Mouse (Mus musculus): ENCODE results near the gene Pbx3.

The Pbx3 gene

DNA sequence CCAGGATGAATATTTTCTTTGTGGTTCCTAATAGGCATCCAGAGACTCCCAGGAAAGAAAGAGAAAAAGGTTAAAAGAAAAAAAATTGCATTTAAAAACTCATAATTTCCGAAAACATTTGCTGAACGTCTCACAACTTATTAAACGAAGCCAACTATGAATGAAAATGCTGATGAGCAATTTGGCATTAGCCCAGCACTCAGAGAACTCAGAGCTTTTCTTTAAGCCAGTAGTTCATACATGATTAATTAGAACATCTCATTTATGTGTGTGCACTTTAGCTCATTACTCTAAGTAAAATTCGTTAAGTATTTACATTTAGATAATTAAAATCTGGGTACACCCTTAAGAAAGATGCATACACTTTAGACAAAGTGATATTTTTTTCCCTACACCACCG is 155.3 kb downstream of the Pbx3 start:
- no peak for DNase-seq

GRCm38 (mm10) chr2:34215496-34215895 is 157.4 kb downstream of the Pbx3 start:
- DNase-seq, result no peak

GRCm38 (mm10) chr2:34212418-34212817 is 160.5 kb downstream of the Pbx3 start:
- no peak for DNase-seq

DNA sequence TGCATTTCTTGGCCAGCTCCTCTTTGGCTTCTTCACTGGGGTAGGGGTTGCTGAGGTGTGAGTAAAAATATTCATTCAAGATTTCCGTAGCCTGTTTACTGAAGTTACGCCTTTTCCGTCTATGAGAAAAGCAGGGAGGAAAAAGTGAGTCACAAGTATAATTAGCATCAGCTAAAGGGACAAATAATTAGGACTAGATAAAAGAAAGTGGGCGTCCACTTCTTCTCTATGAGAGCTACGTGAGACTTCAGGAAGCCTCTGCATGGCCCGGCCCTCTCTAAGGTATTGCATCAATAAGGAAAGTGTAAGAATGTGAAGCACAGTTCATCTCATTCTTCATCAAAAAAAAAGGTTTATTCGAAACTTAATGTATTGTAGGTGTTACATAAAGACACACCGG is 168.1 kb downstream of the Pbx3 start:
- no peak for DNase-seq

DNA sequence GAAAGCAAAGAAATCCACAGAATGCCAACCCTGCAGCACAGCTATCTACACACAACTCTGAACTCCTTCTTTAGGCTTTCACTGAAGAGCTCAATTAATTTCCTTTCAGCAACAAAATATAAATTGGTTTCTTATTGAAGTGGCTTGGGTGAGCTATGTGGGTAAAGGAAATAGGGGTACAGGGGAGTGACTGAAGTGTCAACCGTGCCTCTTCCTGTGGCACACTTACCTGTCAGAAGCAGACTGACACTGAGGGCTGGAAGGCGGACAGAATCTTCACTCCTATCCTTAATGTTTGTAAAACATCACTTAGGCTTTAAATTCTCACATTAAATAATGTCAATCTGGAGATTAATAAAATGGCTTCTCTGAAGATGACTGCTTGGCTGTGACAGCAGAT is 168.6 kb downstream of the Pbx3 start:
- no peak for DNase-seq

DNA sequence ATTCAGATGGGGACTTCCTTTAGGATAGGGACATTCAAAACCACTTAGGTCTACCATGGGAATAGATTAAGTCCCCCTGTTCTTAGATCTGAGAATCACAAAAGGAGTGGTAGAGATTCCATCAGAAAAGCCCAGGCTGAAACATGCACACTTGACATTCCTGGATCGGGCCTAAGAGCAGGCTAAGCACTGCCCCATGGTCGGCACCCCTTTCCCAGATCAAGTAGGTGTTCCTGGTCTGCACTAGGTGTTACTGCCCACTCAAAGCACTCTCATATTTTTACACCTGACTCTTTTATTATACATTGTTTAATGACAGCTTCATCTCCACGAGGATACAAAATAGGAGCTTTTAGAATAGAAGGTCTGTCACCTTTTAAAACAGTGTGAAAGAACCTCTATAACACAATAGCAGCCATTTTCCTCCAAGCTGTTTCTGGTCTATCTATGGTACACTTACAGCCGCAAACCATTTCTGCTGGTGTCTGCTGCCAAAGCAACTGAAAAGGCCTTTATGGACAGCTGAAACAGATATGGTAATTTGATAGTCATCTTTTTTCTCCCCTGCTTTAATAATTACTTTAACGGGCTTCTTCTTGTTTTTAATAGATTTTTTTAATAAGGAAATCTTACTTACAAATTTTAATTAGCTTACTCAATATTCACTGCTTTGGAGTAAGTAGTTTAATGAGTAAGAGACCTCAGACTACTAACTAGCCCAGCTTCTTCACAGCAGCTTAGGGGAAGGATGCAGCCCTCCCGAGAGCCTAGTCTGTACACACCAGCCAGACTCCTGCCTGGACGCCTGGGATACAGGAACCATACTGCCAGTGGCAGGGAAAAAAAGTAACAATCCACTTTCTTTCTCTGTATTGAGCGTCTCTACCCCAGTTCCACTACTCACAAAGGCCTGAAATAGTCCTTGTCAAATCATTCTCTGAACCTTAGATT is 178.8 kb downstream of the Pbx3 start:
- DNase-seq, result no peak

DNA sequence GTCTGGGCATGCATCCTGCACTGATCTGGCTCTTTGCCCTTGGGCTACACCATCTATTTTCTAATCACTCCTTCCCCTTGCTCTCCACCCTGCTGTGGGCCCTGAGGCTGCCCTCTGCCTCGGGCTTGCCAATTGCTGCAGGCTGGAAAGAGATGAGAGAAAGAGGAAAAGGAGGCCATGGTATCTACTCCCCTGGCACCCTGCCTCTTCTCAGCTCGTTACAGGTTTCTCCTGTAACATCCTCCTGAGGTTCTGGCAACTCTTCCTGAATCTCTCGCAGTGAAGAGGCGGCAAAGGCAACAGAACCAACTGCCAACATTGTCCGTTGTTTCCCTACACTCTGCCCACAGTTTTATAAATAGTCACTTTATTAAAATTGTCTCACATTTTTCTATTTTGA is 179.7 kb downstream of the Pbx3 start:
- no peak for DNase-seq

- no peak for DNase-seq
Observed at GRCm38 (mm10) chr2:34187366-34187765, 185.6 kb downstream of the Pbx3 start.

DNA sequence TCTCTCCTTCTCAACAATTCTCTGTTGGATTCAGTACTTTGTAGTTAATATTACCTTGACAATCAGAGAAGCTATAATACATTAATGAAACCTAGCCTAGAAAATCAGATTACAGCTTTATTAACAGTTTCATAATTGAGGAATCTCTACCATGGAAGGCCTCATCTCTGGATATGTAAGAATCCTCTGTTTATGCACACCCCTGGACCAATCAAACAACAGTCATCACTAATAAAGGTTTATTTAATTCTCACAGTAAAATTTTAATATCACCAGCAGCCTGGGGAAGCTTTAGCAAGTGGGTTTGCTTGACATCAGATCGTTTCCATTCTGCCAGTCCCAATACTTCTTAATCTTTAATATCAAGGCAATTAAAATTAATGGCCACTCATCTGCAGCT is 191.3 kb downstream of the Pbx3 start:
- DNase-seq, result no peak

DNA sequence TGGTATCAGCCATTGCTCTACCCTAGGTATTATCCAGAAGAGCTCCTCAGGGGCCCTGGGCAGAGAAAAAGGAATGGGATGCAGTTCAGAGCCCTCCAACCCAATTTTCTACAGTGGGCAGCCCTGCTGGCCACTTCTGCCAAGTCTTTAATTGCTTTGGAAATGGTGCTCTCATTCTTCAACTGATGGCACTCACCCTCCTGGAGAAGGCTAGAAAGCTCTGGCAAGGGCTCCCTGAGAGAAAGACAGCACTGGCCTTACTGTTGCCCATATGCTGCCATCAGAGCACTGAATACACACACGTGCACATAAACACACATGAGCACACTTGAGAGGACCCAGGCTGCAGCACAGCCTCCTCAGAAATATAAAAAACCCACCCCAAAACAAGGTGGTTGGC is 193.6 kb downstream of the Pbx3 start:
- DNase-seq, result no peak

DNA sequence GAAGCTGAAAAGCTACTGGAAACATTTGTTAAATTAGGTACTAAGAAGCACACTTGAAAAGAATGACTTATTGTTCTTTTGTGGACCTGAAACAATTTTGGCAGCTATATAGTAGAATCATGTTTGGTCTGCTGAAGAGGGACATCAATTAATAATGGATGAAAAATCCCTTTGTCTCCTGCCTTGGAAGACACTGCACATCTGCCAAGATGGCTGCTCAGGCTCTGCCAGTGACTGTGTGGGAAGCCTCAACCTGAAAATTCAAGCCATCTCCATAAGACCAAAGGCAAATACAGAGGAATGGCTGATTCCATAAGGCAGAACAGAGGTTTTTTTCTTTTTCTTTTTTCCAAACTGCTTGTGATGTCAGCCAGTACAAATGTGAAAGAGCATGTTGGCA is 194.3 kb downstream of the Pbx3 start:
- no peak for DNase-seq

DNA sequence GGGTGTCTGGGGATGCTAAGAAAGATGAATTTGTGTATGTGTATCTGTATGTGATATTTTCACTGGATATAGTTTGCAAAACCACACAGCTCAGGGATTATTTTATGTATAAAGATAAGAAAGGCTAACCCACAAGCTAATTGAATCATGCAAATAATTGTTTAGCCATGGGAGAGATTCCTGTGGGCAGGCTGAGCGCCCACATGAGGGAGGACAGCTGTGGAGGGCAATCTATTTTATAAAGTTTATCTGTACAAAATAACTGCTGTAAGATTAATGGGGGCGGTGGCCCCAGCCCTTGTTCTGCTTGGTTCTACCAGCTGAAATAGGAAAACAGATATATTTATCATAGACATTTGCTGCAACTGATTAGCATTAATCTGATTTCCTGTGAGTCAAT is 202.5 kb downstream of the Pbx3 start:
- no peak for DNase-seq

DNA sequence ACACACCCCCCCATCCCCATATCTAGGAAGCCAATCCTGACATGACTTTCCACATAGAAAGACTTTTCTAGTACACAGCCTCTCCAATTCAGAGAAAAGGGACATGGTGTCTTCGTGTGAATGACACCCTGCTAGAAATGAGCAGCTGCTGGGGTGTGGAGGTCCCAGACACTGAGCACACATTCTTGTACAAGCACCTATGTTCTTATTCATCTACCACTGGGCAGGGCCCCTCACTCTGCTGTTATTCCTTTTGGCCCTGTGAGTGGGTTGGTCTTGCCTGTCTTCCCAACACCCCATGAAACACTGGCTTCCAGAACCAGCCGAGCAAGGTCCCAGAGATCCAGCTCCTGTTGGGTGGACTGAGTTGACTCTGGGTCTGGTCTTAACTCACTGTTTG is 203.3 kb downstream of the Pbx3 start:
- DNase-seq, result no peak

- no peak for DNase-seq
Observed at GRCm38 (mm10) chr2:34168191-34168590, 204.8 kb downstream of the Pbx3 start.

GRCm38 (mm10) chr2:34162484-34162883 is 210.5 kb downstream of the Pbx3 start:
- DNase-seq, result no peak

DNA sequence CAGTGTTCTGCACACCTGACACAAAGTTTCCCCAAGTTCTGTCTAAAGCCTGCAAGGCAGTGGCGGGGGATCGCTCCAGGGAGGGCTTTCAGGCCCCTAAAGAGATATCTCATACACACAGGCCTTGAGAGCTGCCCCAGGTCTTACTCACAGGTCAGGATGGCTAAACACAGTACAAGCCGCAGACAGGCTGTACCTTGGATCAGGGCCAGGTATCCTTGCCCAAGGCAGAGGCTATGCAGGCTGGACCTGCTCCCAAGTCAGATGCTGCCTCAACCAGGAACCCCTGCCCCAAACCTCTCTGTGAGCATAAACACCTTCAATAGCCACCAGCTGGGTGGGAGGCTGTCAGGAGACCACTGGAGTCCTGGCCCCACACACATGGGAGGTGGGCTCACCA is 215.2 kb downstream of the Pbx3 start:
- no peak for DNase-seq

- no peak for DNase-seq
Observed at GRCm38 (mm10) chr2:34154833-34155232, 218.1 kb downstream of the Pbx3 start.

DNA sequence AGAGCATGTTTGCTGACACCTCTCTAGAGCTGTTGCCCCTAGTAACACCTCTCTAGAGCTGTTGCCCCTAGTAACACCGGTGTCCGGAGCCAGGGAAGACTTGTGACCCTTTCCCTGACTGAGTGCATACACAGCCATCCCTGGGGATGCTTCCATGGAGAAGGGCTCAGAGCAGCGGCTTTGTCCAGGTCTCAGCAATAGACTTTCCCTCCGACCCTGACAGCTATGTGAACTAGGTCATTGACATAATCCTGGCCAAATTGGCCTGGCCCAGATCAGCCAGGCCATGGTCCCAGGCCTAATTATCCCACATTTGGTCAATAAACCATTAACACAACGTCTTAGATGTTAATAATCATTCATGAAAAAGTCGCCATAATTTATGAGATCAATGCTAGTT is 219.6 kb downstream of the Pbx3 start:
- no peak for DNase-seq

DNA sequence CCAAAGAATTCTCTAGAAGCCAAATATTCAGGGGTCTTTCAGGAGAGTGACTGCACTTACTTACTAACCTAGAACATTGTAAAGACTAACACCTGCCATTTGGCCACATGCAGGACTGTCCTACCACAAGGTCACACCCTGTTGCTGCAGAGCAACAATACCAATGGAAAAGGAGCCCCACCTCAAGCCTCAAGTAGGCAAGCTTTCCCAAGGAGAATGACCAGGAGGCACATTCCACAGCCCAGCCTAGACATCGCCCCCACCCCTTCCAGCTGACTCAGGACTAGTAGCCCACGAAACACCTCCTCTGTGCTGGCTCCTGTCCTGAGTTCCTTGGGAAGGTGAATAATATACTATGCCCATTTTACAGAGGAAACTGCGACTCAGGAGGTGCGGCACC is 222.4 kb downstream of the Pbx3 start:
- no peak for DNase-seq

DNA sequence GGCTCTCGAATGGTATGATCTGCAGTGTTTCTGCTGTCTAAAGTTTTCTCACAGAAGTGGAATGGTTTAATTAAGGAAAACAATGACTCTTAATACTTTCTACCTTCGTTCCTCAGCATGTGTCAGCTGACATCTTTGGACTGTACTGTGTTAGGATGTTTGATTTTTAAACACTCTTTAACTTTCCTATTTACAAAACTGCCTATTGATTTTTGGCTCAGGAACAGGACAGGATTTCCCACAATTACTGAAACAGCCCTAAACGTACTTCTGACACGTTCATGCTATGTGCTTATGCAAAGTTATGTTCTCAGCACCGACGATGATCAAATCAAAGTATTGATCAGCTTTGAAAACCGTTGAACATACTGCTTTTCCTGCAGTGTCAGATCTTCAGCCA is 224.7 kb downstream of the Pbx3 start:
- no peak for DNase-seq

DNA sequence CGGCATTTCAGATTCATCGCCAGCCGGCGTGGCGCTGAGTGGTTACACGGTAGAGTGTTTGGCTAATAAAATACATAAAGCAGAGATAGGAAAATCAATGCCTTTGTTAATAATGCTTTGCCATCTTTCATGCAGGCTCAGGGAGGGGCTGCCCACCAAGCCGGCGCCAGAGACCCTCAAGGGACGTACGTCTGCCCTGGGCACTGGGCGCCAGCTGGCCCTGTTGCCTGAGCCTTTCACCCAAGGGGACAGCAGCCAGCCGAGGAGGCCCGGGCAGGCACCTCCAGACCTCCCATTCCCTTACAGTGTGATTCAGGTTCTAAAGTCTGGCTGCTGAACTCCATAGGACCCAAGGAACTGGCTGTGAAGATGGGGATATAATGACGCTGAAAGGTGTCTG is 225.5 kb downstream of the Pbx3 start:
- DNase-seq, result no peak

GRCm38 (mm10) chr2:34147036-34147435 is 225.9 kb downstream of the Pbx3 start:
- no peak for DNase-seq

DNA sequence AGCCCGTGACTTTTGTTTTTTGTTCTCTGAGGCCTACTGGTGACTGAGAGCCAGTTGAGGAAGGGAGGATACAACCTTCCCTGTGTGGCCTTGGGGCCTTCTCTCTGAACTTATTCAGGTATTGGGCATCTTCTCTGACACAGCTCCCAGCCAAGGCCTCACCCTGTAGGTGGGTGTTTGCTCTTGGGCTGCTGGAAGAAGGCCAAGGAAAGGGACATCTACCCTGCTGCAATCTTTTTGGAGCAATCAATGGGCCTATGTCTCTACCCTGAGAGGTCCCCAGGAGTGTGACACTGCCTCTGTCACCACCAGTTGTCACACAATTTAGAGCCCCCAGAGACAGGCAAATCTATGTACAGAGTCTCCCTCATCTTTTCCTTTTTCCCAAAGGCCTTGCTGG is 226.5 kb downstream of the Pbx3 start:
- no peak for DNase-seq

- DNase-seq, result no peak
Observed at GRCm38 (mm10) chr2:34139470-34140158, 233.3 kb downstream of the Pbx3 start.

Measured in kidney, adult 8-10 months (tissue).